Mouse (Mus musculus): ENCODE data around the gene Cisd1.
"Not testable (repeated sequence)": the region's sequence is repeated elsewhere in the genome, so short reads cannot be mapped to it uniquely, and the experiment has no call there.

Gene Cisd1

DNA sequence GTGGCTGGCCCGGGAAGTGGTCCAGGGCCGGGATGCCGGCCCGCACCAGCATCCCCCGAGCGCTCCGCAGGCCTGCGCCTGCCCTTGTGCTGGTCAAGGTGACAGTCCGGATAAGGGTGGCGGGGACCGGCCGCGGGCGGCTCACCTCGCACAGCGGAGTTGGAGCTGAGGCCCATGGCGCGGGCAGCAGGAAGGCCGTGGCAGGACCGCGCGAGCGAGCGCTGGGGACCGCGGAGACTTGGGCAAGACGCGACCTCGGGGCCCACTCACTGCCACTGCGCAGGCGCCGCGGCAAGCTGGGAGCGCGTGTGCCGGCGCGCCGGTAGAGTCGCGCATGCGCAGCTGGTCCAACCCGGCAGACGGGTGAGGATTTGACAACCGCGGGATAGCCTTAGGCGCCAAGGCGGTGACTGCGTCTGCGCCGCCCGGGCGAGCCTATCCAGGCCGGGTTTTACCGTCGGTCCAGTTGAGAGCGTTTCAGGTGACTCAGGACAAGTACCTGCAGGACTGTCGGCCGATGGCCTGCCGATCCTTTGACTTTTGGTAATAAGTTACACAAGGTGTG is at the start of gene Cisd1:
Cisd1 (minus strand) TSS at position 376 of the 565 bp plus-strand sequence.
- no peak for DNase-seq (ENCODE audit: extremely low read depth, low read depth, low spot score)

DNA sequence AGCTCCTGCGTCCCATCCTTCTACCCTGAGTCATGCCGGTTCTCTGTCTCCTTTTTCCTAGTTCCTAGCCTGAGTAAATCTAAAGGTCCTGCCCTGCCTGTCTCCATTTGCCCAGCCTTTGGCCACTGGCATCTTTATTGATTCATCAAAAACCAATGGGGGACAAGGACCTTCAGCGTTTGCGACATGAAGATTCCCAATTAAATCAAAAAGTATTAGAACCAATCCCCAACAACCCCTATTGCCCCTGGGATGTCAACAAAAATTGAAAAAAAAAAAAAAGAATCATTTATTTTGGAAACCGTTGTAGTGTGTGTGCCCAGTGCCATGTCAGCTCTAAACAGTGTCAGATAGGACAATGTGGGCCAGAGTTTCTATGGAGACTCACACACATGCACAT is 44.6 kb upstream of the Cisd1 start:
- DNase-seq (ENCODE audit: extremely low read depth, low read depth, low spot score), result no peak

GRCm38 (mm10) chr10:71384159-71385044 is 39.6 kb upstream of the Cisd1 start:
- no peak for DNase-seq (ENCODE audit: extremely low read depth, low read depth, low spot score)

DNA sequence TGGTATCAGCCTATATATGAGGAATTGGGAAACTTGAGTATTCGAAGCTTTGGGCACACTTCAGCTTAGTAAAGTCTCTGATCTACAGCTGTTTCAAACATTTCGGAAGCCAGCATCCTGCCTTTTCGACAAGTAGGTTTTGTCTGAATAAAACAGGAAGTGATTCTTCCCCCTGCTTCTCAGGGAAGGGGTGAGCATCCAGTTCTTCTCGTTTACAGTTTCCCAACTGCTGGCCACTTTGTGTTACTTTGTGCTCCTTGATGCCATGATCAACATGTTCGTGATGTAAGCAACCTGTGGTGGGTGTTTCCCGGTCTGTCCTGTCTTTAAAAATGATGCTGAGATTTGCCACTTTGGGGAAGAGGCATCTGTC is 38.8 kb upstream of the Cisd1 start:
- not testable (repeated sequence) for DNase-seq (ENCODE audit: extremely low read depth, low read depth, low spot score)

- DNase-seq (ENCODE audit: extremely low read depth, low read depth, low spot score), result no peak
Measured at GRCm38 (mm10) chr10:71382858-71383551, 38.3 kb upstream of the Cisd1 start.

GRCm38 (mm10) chr10:71382109-71382508 is 37.4 kb upstream of the Cisd1 start:
- DNase-seq (ENCODE audit: extremely low read depth, low read depth, low spot score), result no peak

GRCm38 (mm10) chr10:71381471-71382033 is 36.8 kb upstream of the Cisd1 start:
- no peak for DNase-seq (ENCODE audit: extremely low read depth, low read depth, low spot score)

DNA sequence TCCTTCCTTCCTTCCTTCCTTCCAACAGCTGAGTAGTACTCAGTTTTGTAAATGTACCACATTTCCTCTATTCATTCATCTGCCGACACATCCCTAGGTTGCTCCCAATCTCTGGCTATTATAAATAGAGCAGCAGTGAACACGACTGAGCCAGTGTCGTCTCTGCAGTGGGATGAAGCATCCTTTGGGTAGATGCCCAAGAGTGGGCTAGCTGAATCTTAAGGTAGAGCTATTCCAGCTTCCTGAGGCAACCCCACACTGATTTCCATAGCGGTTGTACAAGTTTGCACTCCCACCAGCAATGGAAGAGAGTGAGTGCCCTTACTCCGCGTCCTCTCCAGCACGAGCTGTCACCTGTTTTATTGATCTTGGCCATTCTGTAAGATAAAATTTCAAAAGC is 35.7 kb upstream of the Cisd1 start:
- DNase-seq (ENCODE audit: extremely low read depth, low read depth, low spot score), result no peak

DNA sequence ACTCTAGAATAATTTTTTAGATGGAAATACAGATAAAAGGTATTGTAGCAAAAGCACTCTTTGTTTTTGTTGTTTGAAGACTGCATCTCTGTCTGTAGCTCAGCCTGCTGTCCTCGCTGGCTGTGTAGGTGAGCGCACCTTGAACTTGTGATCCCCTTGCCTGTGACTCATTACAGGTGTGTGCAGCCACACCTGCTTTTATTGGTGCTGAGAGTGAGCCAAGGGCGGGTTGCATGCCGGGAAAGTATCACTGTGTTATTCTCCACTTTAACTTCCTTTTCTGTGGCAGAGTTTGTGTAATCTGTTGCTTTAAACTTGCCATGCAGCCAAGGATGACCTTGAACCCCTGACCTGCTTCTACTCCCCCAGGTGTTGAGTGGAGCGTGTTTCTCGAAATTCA is 31.3 kb upstream of the Cisd1 start:
- no peak for DNase-seq (ENCODE audit: extremely low read depth, low read depth, low spot score)

GRCm38 (mm10) chr10:71373706-71374105 is 29.0 kb upstream of the Cisd1 start:
- peak; percentile 63 for DNase-seq (ENCODE audit: extremely low read depth, low read depth, low spot score)

DNA sequence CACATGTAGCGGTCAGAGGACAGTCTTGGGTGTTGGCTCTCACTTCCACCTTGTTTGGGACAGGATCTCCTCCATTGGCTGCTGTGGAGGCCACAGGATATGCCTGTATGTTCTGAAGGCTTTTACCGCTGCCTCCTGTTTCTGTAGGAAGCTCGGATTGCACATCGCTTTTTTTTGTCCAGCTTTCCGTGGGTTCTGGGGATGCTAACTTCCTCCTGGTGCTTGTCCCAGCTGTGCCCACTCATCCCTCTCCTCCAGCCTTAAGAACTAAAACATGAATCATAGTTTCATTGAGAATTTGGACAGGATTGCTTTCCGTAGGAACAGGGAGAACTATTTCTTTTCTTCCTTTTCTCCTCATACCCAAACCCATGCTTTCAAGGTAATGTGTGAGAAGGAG is 27.1 kb upstream of the Cisd1 start:
- DNase-seq (ENCODE audit: extremely low read depth, low read depth, low spot score), result no peak

- peak; percentile 82 for DNase-seq (ENCODE audit: extremely low read depth, low read depth, low spot score)
Measured at GRCm38 (mm10) chr10:71369466-71369865, 24.7 kb upstream of the Cisd1 start.

- DNase-seq (ENCODE audit: extremely low read depth, low read depth, low spot score), result no peak
Measured at GRCm38 (mm10) chr10:71368128-71368940, 23.6 kb upstream of the Cisd1 start.

GRCm38 (mm10) chr10:71363858-71364257 is 19.1 kb upstream of the Cisd1 start:
- no peak for DNase-seq (ENCODE audit: extremely low read depth, low read depth, low spot score)

- no peak for DNase-seq (ENCODE audit: extremely low read depth, low read depth, low spot score)
Measured at GRCm38 (mm10) chr10:71363440-71363839, 18.7 kb upstream of the Cisd1 start.

- DNase-seq (ENCODE audit: extremely low read depth, low read depth, low spot score), result no peak
Measured at GRCm38 (mm10) chr10:71361836-71362562, 17.2 kb upstream of the Cisd1 start.

DNA sequence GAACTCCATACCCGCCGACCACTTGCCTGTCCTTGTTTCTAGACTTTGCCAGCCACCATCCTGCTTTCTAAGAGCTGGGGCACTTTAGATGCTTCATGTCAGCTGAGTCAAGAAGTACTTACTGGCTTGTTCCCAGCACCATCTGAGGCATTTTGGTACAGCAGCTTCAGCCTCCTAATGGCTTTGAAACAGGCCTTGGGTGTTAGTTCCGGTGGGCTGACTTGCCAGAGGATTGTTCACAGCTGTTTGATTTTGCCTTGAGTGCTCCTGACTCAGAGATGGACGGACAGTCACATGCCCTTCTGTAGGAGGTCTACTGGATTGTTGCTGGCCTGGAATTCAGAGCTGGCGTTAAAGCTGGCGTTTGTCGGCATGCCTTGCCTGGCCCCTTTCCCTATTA is 16.3 kb upstream of the Cisd1 start:
- no peak for DNase-seq (ENCODE audit: extremely low read depth, low read depth, low spot score)

- no peak for DNase-seq (ENCODE audit: extremely low read depth, low read depth, low spot score)
Measured at GRCm38 (mm10) chr10:71354947-71355346, 10.2 kb upstream of the Cisd1 start.

GRCm38 (mm10) chr10:71353850-71354249 is 9.1 kb upstream of the Cisd1 start:
- DNase-seq (ENCODE audit: extremely low read depth, low read depth, low spot score), result no peak

DNA sequence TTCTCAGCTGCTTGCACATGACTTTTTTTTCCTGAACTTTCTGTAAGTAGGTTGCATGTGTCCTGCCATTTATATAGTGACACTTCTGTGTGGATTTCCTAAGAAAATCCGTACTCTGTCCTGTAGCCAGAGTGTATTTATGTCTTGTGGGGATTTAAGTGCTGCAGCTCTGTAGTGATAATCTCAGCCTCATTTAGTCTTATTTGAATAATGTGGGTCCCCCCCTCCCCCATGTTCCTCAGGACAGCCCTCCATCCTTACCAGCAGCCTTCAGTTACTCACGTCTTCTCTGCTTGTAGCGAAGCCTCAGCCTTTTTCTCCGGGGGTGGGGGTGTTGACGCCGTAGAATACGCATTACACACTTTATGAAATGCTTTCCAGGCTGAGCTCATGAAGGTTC is 6.5 kb upstream of the Cisd1 start:
- DNase-seq (ENCODE audit: extremely low read depth, low read depth, low spot score), result no peak

All from fat pad, adult 2 months (tissue).